Mouse (Mus musculus): ENCODE data around the gene Xkr7. TPM values are rescaled to one million over a fixed set of nuclear protein-coding genes. Genes with fewer than 3 reads are reported as not detected.
A peak's percentile ranks its signal among the peaks of the same experiment; 100 is the strongest.

Gene Xkr7
- polyA plus RNA-seq, 1 experiment from 2014 or later = 0.36 TPM

DNA sequence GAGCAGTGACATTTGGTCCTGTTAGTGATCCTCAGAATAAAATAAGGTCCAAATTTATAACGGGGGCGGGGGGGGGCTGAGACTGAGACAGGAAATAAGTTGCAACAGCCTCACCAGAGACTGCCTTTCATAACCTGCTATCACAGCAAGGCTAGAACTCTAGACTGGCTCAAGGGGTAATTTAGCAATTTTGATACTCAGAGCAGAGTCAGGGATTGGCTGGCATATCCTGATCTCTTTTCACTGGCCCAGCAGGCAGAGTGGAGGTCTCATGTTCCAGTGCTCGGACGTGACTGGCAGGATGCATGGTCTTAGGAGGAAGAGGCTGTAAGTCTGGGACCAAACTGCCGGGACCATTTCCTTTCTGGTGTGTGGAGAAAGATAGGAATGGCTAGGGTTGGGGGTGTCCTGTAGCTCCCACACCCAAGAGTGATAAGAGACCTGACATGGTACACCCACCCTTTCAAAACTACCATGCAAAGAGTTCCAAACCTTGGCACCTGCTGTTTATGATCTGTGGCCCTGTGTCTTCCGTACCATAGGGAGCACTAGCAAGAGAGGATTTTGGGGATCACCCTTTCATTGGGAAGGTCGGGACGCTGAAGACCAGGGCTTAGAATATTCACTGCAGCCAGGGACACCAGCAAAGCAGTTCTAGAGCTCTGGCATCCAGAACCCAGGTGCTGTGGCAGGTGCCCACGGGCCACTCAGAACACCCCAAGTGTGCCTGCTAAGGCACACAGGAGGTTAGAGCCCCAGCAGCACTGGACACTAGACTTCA, 32.7 kb downstream of the Xkr7 start:
- no peak overlapping the region for H3K27ac ChIP-seq (replicated peaks)
- DNase-seq (ENCODE audit: low spot score) = no peak
- no peaks in the 10 kb centered on the region for H3K9me3 ChIP-seq
- H3K4me1 ChIP-seq = peaks cover 12% of the 10 kb centered on the region; the same call in 1 of the 2 replicates
- peaks cover 41% of the 10 kb centered on the region for H3K27me3 ChIP-seq (replicated peaks; ENCODE audit: low read depth, poor library complexity, severe bottlenecking)
- WGBS = 69% methylated on average over 9 of the region's 9 CpGs
- no peaks in the 10 kb centered on the region for H3K36me3 ChIP-seq (replicated peaks)
- H3K4me3 ChIP-seq = no peak overlapping the region

- DNase-seq (ENCODE audit: low spot score) = no peak
- no peaks in the 10 kb centered on the region for H3K9me3 ChIP-seq
- 0 out of 2 replicates have a peak within 1 kb of the TSS, but pooled peaks have one; percentile 19 for H3K4me3 ChIP-seq
- no peak within 1 kb of the TSS for H3K27ac ChIP-seq (replicated peaks)
- WGBS = 55% methylated on average over 12 of the region's 12 CpGs
- peaks cover 55% of the 10 kb centered on the region for H3K27me3 ChIP-seq (replicated peaks; ENCODE audit: low read depth, poor library complexity, severe bottlenecking)
- peaks cover 12% of the 10 kb centered on the region; the same call in 1 of the 2 replicates for H3K4me1 ChIP-seq
- no peaks in the 10 kb centered on the region for H3K36me3 ChIP-seq (replicated peaks)
Measured at GRCm38 (mm10) chr2:153065747-153066508, 34.3 kb downstream of the Xkr7 start, which contains the start of gene Ccm2l. Ccm2l (plus strand) TSS chr2:153065955.

GRCm38 (mm10) chr2:153066991-153067390, 35.3 kb downstream of the Xkr7 start:
- Histone ChIP-seq H3K36me3 (replicated peaks) (no peaks in the 10 kb centered on the region), H3K9me3 (no peaks in the 10 kb centered on the region), H3K27me3 (replicated peaks; ENCODE audit: low read depth, poor library complexity, severe bottlenecking) (peaks cover 66% of the 10 kb centered on the region), H3K27ac (replicated peaks) (no peak overlapping the region), H3K4me3 (no peak overlapping the region; the same call in 1 of the 2 replicates), H3K4me1 (peaks cover 19% of the 10 kb centered on the region)
- 39% methylated on average over 6 of the region's 6 CpGs for WGBS
- no peak for DNase-seq (ENCODE audit: low spot score)

DNA sequence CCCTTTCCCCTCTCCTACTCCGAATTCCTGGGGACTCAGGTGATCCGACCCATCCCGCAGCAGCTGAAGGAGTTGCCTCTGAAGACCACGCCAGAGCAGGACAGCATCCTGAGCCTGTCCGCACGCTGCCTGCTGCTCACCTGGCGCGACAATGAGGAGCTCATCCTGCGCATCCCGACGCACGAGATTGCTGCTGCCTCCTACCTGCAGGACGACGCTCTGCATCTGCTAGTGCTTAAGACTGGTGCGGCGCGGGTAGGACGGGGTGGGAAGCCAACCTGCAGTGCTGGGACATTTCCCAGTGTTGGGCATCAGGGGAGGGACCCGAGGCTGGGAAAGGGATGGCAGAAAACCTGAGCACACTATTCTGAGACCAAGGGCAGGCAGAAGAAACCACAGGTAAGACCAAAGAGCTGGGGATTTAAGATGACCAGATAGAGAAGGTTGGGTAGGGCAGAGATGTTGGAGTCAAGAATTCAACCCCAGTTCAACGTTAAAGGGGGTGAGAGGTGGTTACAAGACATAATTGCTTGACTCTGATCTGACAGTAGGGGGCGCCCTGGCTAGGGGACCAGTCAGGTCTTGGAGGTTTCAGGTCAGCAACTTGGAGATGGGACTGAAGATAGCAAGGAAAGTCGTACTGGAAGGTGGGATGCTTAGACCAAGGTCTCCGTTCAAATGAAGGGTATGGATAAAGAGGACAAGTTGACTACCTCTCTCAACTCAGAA, 39.3 kb downstream of the Xkr7 start:
- 6% methylated on average over 23 of the region's 23 CpGs for WGBS
- H3K4me1 ChIP-seq = peaks cover 12% of the 10 kb centered on the region
- H3K9me3 ChIP-seq = no peaks in the 10 kb centered on the region
- peak; percentile 45 for DNase-seq (ENCODE audit: low spot score)
- peak overlapping the region; percentile 53; the same call in 1 of the 2 replicates for H3K4me3 ChIP-seq
- H3K27me3 ChIP-seq (replicated peaks; ENCODE audit: low read depth, poor library complexity, severe bottlenecking) = peaks cover 95% of the 10 kb centered on the region
- H3K36me3 ChIP-seq (replicated peaks) = no peaks in the 10 kb centered on the region
- no peak overlapping the region for H3K27ac ChIP-seq (replicated peaks)

DNA sequence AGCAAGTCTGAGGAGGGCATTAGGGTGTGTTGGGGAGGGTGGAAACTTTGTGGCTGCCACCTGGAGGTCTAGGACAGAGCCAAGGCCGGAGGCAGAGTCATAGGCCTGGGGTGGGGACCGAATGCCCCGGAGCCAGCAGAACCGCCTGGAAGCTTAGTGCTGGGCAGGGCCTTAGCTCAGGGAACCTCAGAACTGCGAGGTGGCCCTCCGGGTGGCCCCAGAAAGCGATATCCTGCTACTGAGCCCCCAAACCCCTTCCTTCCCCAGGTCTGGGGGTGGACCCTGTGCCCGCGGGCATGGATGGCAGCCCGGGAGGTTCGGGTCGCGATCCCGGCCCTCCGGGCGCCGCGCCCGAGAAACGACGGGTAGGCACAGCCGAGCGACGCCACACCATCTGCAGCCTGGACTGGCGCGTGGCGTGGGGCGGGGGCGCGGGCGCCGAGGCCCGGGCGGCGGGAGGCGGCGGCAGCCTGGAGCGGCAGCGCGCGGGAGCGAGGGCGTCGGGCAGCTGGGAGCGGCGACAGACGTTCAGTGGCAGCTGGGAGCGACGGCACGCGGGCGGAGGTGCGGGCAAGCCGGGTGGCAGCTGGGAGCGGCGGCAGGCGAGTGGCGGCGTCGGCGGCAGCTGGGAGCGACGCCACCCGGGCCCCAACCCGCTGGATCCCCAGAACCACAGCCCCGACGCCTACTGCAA, 40.0 kb downstream of the Xkr7 start:
- peak overlapping the region; percentile 53 for H3K4me3 ChIP-seq
- H3K9me3 ChIP-seq = no peaks in the 10 kb centered on the region
- H3K27me3 ChIP-seq (replicated peaks; ENCODE audit: low read depth, poor library complexity, severe bottlenecking) = peaks cover 87% of the 10 kb centered on the region
- peaks cover 13% of the 10 kb centered on the region for H3K4me1 ChIP-seq
- peak; percentile 42 for DNase-seq (ENCODE audit: low spot score)
- H3K36me3 ChIP-seq (replicated peaks) = no peaks in the 10 kb centered on the region
- WGBS = 7% methylated on average over 67 of the region's 67 CpGs
- peak overlapping the region; percentile 30; the same call in 1 of the 2 replicates for H3K27ac ChIP-seq (replicated peaks)

- Histone ChIP-seq H3K9me3 (no peaks in the 10 kb centered on the region), H3K4me3 (no peak overlapping the region), H3K27me3 (replicated peaks; ENCODE audit: low read depth, poor library complexity, severe bottlenecking) (peaks cover 57% of the 10 kb centered on the region), H3K4me1 (peaks cover 13% of the 10 kb centered on the region), H3K27ac (replicated peaks) (no peak overlapping the region), H3K36me3 (replicated peaks) (no peaks in the 10 kb centered on the region)
- 90% methylated on average over 10 of the region's 10 CpGs for WGBS
- DNase-seq (ENCODE audit: low spot score) = no peak
Measured at GRCm38 (mm10) chr2:153074651-153075050, 43.0 kb downstream of the Xkr7 start.

DNA sequence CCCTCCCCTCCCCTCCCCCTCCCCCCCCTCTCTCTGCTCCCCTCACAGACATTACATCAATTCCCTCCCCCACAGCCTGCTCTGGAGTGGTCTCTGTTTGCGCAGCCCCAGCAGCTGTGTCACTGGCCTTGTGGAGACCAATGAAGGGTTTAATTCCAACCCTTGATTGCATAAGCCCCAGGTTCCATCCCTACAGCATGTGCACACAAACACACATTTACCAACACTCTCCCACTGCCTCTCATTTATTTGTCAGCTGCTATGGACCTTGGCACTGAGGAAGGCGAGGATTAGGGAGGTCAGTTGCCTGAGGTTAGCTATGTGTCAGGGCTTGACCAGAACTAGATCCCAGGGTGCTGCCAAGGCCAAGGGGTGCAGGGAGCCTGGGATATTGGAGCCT, 44.3 kb downstream of the Xkr7 start:
- Histone ChIP-seq H3K4me1 (peaks cover 15% of the 10 kb centered on the region), H3K27ac (replicated peaks) (no peak overlapping the region)

GRCm38 (mm10) chr2:153080841-153081523, 49.3 kb downstream of the Xkr7 start:
- peak; percentile 87 for DNase-seq (ENCODE audit: low spot score)
- Histone ChIP-seq H3K27ac (replicated peaks) (no peak overlapping the region), H3K9me3 (no peaks in the 10 kb centered on the region), H3K4me1 (peaks cover 5% of the 10 kb centered on the region; the same call in 1 of the 2 replicates), H3K27me3 (replicated peaks; ENCODE audit: low read depth, poor library complexity, severe bottlenecking) (no peaks in the 10 kb centered on the region), H3K4me3 (no peak overlapping the region), H3K36me3 (replicated peaks) (no peaks in the 10 kb centered on the region)
- WGBS = 36% methylated on average over 32 of the region's 32 CpGs

More for the DNA sequence above, 44.3 kb downstream of the Xkr7 start:
- no peak for DNase-seq (ENCODE audit: low spot score)
- no peaks in the 10 kb centered on the region for H3K36me3 ChIP-seq (replicated peaks)
- H3K27me3 ChIP-seq (replicated peaks; ENCODE audit: low read depth, poor library complexity, severe bottlenecking) = peaks cover 44% of the 10 kb centered on the region
- no peaks in the 10 kb centered on the region for H3K9me3 ChIP-seq
- no peak overlapping the region for H3K4me3 ChIP-seq
- WGBS = 61% methylated on average over 2 of the region's 2 CpGs

DNA sequence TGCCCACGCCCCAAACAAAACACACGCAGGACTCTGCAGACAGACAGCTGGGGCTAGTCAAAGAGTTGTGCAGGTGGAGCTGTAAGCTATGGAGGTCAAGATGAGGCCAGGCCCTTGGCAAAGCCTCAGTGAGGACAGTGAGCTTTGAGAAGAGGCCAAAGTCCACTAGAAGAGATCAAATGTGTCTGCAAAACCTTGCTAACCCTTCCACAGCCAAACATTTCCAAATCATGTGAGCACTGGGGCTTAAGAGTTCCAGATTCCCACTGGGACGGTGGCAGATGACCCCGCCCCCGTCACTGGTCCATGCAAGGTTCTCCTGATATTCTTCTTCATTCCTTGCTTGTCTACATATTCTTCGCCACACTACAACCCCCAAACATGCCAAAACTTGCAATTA, 50.2 kb downstream of the Xkr7 start:
- no peak overlapping the region for H3K27ac ChIP-seq (replicated peaks)
- H3K27me3 ChIP-seq (replicated peaks; ENCODE audit: low read depth, poor library complexity, severe bottlenecking) = no peaks in the 10 kb centered on the region
- H3K4me1 ChIP-seq = 0 out of 2 replicates have a peak, but pooled peaks cover 3% of the 10 kb centered on the region
- WGBS = 82% methylated on average over 6 of the region's 6 CpGs
- no peak for DNase-seq (ENCODE audit: low spot score)
- H3K36me3 ChIP-seq (replicated peaks) = no peaks in the 10 kb centered on the region
- H3K4me3 ChIP-seq = no peak overlapping the region
- H3K9me3 ChIP-seq = no peaks in the 10 kb centered on the region

DNA sequence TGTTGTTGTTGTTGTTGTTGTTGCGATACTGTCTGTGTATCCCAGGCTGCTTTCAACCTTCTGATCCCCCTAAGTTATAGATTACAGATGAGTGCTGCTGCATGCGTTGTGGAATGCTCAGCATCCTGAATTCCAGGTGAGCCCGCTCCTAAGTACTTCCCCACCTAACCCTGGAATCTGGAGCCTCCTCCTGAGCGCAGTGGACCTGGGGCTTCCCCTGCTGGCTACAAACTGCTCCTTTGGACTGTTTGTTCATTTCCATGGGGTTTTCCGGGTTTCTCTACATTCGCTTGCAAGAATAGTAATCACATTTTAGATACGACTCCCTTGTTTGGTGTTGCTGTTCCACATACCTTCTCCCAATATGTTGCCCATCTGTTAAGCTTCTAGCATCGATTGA, 51.6 kb downstream of the Xkr7 start:
- 85% methylated on average over 8 of the region's 8 CpGs for WGBS
- Histone ChIP-seq H3K27me3 (replicated peaks; ENCODE audit: low read depth, poor library complexity, severe bottlenecking) (no peaks in the 10 kb centered on the region), H3K4me3 (no peak overlapping the region), H3K36me3 (replicated peaks) (no peaks in the 10 kb centered on the region), H3K9me3 (no peaks in the 10 kb centered on the region), H3K4me1 (0 out of 2 replicates have a peak, but pooled peaks cover 3% of the 10 kb centered on the region), H3K27ac (replicated peaks) (no peak overlapping the region)
- DNase-seq (ENCODE audit: low spot score) = no peak

- Histone ChIP-seq H3K4me3 (no peak overlapping the region), H3K4me1 (0 out of 2 replicates have a peak, but pooled peaks cover 3% of the 10 kb centered on the region), H3K27me3 (replicated peaks; ENCODE audit: low read depth, poor library complexity, severe bottlenecking) (no peaks in the 10 kb centered on the region), H3K27ac (replicated peaks) (no peak overlapping the region), H3K36me3 (replicated peaks) (no peaks in the 10 kb centered on the region), H3K9me3 (no peaks in the 10 kb centered on the region)
- no peak for DNase-seq (ENCODE audit: low spot score)
- 87% methylated on average over 4 of the region's 4 CpGs for WGBS
Measured at GRCm38 (mm10) chr2:153083824-153084223, 52.2 kb downstream of the Xkr7 start.
